Mouse (Mus musculus) small intestine, adult 2 months (tissue): ENCODE results near the gene Apopt1. TPM values are rescaled to one million over a fixed set of nuclear protein-coding genes. Genes with fewer than 3 reads are reported as not detected.

Source experiments
- H3K27ac ChIP-seq: fragments of 200-500 bp; 2 replicates; pipeline ENCODE4 v1.5.1; 2012; ENCODE audit warnings: low read depth, low read length, control low read depth, inconsistent platforms; ENCODE audit not compliant: insufficient read depth
- H3K27me3 ChIP-seq: fragments of 200-500 bp; 2 replicates; pipeline ENCODE4 v1.6.1; 2012; ENCODE audit warnings: mild to moderate bottlenecking, moderate library complexity, low read length, inconsistent platforms; ENCODE audit not compliant: control insufficient read depth, insufficient read depth
- H3K36me3 ChIP-seq: fragments of 200-500 bp; 2 replicates; pipeline ENCODE4 v1.6.1; 2012; ENCODE audit warnings: mild to moderate bottlenecking, low read length, control low read depth, inconsistent platforms; ENCODE audit not compliant: control insufficient read depth, insufficient read depth
- H3K4me1 ChIP-seq: fragments of 200-500 bp; 2 replicates; pipeline ENCODE4 v1.6.1; 2012; ENCODE audit warnings: low read length, inconsistent platforms, mixed read lengths; ENCODE audit not compliant: control insufficient read depth, insufficient read depth, insufficient read length
- H3K4me3 ChIP-seq: fragments of 200-500 bp; 2 replicates; pipeline ENCODE4 v1.5.1; 2012; ENCODE audit warnings: low read depth, mild to moderate bottlenecking, control low read depth, inconsistent platforms, low read length, moderate library complexity
- CTCF ChIP-seq: fragments of 200-500 bp; IDR thresholded peaks from 2 replicates; pipeline ENCODE4 v1.5.1; 2012; ENCODE audit warnings: low read depth, mild to moderate bottlenecking, control low read depth, inconsistent platforms, low read length, moderate library complexity, mixed read lengths; ENCODE audit not compliant: insufficient replicate concordance, insufficient read length; ENCODE audit errors: extremely low read depth
- POLR2A ChIP-seq: fragments of 200-500 bp; IDR thresholded peaks from 2 replicates; pipeline ENCODE4 v1.6.1; 2012; ENCODE audit warnings: low read depth, mild to moderate bottlenecking, control low read depth, inconsistent platforms, low read length, moderate library complexity
- WGBS: fragments of 180-500 bp; shearing (Covaris S2); methylation state at CpG from one replicate; pipeline ENCODE4 v1.1.7; 2018; 5-methylcytosine and 5-hydroxymethylcytosine counted together
- polyA plus RNA-seq: library from polyadenylated mRNA; depleted of rRNA; stranded (reverse); fragments of >200 nt; gene quantifications from 2 replicates; pipeline ENCODE4 v1.2.3, GENCODE M21; 2012

Apopt1 gene
- polyA plus RNA-seq, 1 experiment: 16.7 TPM

DNA sequence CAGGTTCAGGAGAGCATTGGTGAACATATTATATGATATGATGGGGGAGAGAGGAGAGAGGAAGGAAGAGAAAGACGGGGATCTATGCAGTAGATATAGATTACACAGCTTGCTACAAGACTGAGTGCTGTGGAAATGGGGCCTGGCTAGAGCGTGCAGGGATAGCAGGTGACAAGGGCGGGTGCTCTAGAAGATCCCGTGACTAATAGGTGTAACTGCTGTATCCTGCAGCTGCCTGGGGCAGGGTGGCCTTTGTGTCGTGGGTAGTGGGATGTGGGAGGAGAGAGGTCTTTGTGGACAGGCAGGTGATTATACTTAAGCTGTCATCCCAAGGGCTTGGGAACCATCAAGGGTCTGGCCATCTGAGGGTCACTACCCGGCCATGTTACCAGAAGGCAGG lies 32.2 kb downstream of the Apopt1 start:
- no peak for TF ChIP-seq POLR2A
- no peak for TF ChIP-seq CTCF
- H3K27me3 ChIP-seq: no peaks in the 10 kb centered on the region
- H3K27ac ChIP-seq: no peak overlapping the region
- no peaks in the 10 kb centered on the region for H3K36me3 ChIP-seq
- WGBS: 69% methylated on average over 6 of the region's 6 CpGs
- peaks cover 3% of the 10 kb centered on the region; the same call in 1 of the 2 replicates for H3K4me1 ChIP-seq
- no peak overlapping the region for H3K4me3 ChIP-seq

DNA sequence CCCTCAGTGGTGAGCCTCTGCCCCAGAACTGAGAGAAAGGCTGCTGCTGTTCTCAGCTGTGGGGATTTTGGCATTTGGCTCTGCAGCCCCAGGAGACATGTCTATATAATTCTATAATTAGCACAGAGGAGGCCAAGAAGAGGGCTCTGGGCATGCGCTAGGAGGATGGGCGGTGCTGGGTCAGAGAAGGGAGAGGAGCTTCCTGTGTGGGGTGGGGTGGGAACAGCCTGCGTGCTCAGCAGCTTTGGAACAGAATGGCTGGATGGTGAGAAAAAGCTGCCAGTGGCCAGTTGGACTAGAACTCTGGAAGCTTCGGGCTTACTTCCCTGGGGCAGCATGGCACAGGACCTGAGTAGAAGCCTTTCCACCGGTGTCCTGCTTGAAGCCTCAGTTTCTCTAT lies 33.0 kb downstream of the Apopt1 start:
- H3K4me3 ChIP-seq: no peak overlapping the region
- H3K27ac ChIP-seq: no peak overlapping the region; the same call in 1 of the 2 replicates
- 46% methylated on average over 5 of the region's 5 CpGs for WGBS
- peaks cover 3% of the 10 kb centered on the region; the same call in 1 of the 2 replicates for H3K4me1 ChIP-seq
- H3K27me3 ChIP-seq: no peaks in the 10 kb centered on the region
- no peaks in the 10 kb centered on the region for H3K36me3 ChIP-seq
- TF ChIP-seq POLR2A: no peak
- no peak for TF ChIP-seq CTCF

DNA sequence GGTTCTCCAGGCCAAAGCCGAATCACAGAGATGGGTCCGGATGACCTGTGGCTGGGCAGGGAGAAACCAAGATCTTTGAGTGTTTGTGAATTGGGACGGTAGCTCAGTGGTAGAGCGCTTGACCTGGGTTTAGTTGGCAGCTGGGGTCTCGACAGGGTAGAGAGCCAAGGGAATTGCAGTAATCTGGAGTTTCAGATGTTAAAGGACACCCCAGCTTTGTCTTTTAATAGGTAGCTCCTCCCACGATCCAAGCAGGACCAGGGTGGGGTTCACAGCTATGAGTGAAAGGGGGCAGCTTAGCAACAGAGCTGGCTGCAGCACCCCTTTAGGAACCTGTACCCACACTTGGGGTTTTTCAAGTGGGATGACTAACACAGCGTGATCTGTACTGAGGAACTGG lies 34.4 kb downstream of the Apopt1 start:
- WGBS: 84% methylated on average over 7 of the region's 7 CpGs
- no peak for TF ChIP-seq CTCF
- no peak for TF ChIP-seq POLR2A

DNA sequence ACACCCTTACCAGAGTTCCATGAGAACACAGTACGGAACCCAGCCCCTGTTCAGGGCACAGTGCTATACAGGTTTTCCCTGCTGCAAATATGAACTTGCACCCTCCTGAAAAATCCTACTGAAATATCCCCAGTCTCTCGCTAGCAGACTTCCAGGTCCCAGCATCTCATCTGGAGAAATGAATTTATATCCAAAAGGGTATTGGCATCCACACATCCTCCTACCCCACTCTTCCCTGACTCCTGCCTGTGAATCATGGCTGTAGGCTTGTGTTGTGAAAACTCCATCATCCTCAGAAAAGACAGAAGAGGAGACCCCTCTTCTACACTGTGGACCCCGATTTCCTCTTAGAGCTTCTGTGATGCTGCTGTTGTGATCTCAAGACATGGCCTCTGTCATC lies 37.7 kb downstream of the Apopt1 start:
- no peak overlapping the region for H3K27ac ChIP-seq

More for the DNA sequence above, 34.4 kb downstream of the Apopt1 start:
- Histone ChIP-seq H3K4me1 (peaks cover 3% of the 10 kb centered on the region; the same call in 1 of the 2 replicates), H3K36me3 (no peaks in the 10 kb centered on the region), H3K4me3 (no peak overlapping the region), H3K27me3 (no peaks in the 10 kb centered on the region), H3K27ac (no peak overlapping the region)

GRCm38 (mm10) chr12:111752491-111752890 lies 39.4 kb downstream of the Apopt1 start:
- H3K4me3 ChIP-seq: no peak overlapping the region
- no peaks in the 10 kb centered on the region for H3K36me3 ChIP-seq
- H3K4me1 ChIP-seq: peaks cover 4% of the 10 kb centered on the region; the same call in 1 of the 2 replicates
- no peak overlapping the region for H3K27ac ChIP-seq
- 91% methylated on average over 6 of the region's 6 CpGs for WGBS
- no peak for TF ChIP-seq CTCF
- no peak for TF ChIP-seq POLR2A
- no peaks in the 10 kb centered on the region for H3K27me3 ChIP-seq

More for the DNA sequence above, 37.7 kb downstream of the Apopt1 start:
- WGBS: 98% methylated on average over 3 of the region's 3 CpGs
- Histone ChIP-seq H3K4me3 (no peak overlapping the region), H3K36me3 (no peaks in the 10 kb centered on the region), H3K4me1 (no peaks in the 10 kb centered on the region; the same call in 1 of the 2 replicates), H3K27me3 (no peaks in the 10 kb centered on the region)
- no peak for TF ChIP-seq POLR2A
- TF ChIP-seq CTCF: no peak

DNA sequence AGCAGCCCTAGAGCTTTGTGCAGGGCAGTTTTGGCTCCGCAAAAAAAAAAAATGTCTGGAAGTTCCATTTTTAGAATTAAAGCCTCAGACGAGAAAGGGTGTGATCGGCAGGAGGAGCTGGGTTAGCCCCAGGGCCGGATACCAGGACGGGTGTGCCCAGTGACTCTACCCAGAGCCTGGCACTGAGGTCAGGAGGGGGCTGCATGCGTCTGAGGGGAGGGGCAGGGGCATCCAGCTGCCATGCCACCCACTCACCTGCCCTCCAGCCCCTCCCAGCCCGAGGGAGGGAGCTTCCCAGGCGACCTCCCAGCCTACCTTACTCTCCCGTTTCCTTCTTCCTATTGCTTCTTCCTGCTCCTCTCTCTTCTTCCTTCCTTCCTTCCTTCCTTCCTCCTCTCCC lies 40.3 kb downstream of the Apopt1 start:
- no peak for TF ChIP-seq POLR2A
- TF ChIP-seq CTCF: no peak
- no peaks in the 10 kb centered on the region for H3K36me3 ChIP-seq
- H3K4me1 ChIP-seq: peaks cover 10% of the 10 kb centered on the region; the same call in 1 of the 2 replicates
- no peaks in the 10 kb centered on the region for H3K27me3 ChIP-seq
- WGBS: 41% methylated on average over 9 of the region's 9 CpGs
- H3K4me3 ChIP-seq: no peak overlapping the region
- H3K27ac ChIP-seq: no peak overlapping the region

- Histone ChIP-seq H3K4me1 (peaks cover 12% of the 10 kb centered on the region), H3K36me3 (no peaks in the 10 kb centered on the region), H3K4me3 (no peak overlapping the region), H3K27me3 (no peaks in the 10 kb centered on the region), H3K27ac (no peak overlapping the region)
- TF ChIP-seq POLR2A: no peak
- TF ChIP-seq CTCF: no peak
Measured at GRCm38 (mm10) chr12:111754710-111755109, 41.6 kb downstream of the Apopt1 start.
